Mouse (Mus musculus) C2C12 (cell line): ENCODE results near the gene H2-DMb2.

Experiments used
- CTCF ChIP-seq: IDR thresholded peaks from one replicate; pipeline ENCODE4 v1.5.1; 2011; ENCODE audit not compliant: control insufficient read depth, insufficient read depth, insufficient read length
- MYOG ChIP-seq: IDR thresholded peaks from one replicate; pipeline ENCODE4 v1.6.1; 2011; ENCODE audit not compliant: control insufficient read depth, insufficient read length; ENCODE audit errors: extremely low read depth

- TF ChIP-seq CTCF (no peak), MYOG (no peak)
These were observed 32.8 kb upstream of the H2-DMb2 start for GRCm38 (mm10) chr17:34110309-34110708.
